Mouse (Mus musculus) limb, embryonic 10.5 days (tissue): ENCODE data around the gene Atp1a4. TPM values are rescaled to one million over a fixed set of nuclear protein-coding genes. Genes with fewer than 3 reads are reported as not detected.
A peak's percentile ranks its signal among the peaks of the same experiment; 100 is the strongest.
"Not testable (repeated sequence)": the region's sequence is repeated elsewhere in the genome, so short reads cannot be mapped to it uniquely, and the experiment has no call there.

Experiments used
- DNase-seq: peaks from one replicate; pipeline ENCODE4 v3.0.0-alpha.2; 2017; ENCODE audit warnings: low spot score
- H3K27ac ChIP-seq: fragments of 300-500 bp; sonication (generic); 2 replicates; pipeline ENCODE4 v1.5.1; 2016; ENCODE audit warnings: mild to moderate bottlenecking
- H3K27me3 ChIP-seq: fragments of 300-500 bp; sonication (generic); 2 replicates; pipeline ENCODE4 v1.6.1; 2016; ENCODE audit warnings: low read depth, mild to moderate bottlenecking; ENCODE audit not compliant: poor library complexity, severe bottlenecking
- H3K36me3 ChIP-seq: fragments of 300-500 bp; sonication (generic); 2 replicates; pipeline ENCODE4 v1.6.1; 2016; ENCODE audit warnings: mild to moderate bottlenecking, moderate library complexity
- H3K4me1 ChIP-seq: fragments of 300-500 bp; sonication (generic); 2 replicates; pipeline ENCODE4 v1.6.1; 2016
- H3K4me3 ChIP-seq: fragments of 300-500 bp; sonication (generic); 2 replicates; pipeline ENCODE4 v1.5.1; 2016; ENCODE audit warnings: mild to moderate bottlenecking, moderate library complexity
- H3K9me3 ChIP-seq: fragments of 300-500 bp; sonication (generic); replicated peaks from 2 replicates; pipeline ENCODE4 v1.6.1; 2016; ENCODE audit warnings: mild to moderate bottlenecking
- WGBS: fragments of 180-500 bp; shearing (Covaris S2); methylation state at CpG from one replicate; pipeline ENCODE4 v1.1.7; 2016; 5-methylcytosine and 5-hydroxymethylcytosine counted together
- polyA plus RNA-seq: library from polyadenylated mRNA; unstranded; fragments of >200 nt; fragmentation: Nextera tagmentation; extraction: Ambion mirVana; gene quantifications from 2 replicates; pipeline ENCODE4 v1.2.1, GENCODE M21; 2016

Gene Atp1a4
- polyA plus RNA-seq, 1 experiment from 2014 or later = not detected

GRCm38 (mm10) chr1:172277172-172277571 is 19.0 kb upstream of the Atp1a4 start:
- WGBS = 86% methylated on average over 3 of the region's 3 CpGs
- DNase-seq = no peak
- H3K27me3 ChIP-seq = no peaks in the 10 kb centered on the region
- no peaks in the 10 kb centered on the region for H3K36me3 ChIP-seq
- no peak overlapping the region for H3K4me3 ChIP-seq
- H3K4me1 ChIP-seq = 0 out of 2 replicates have a peak, but pooled peaks cover 2% of the 10 kb centered on the region
- H3K27ac ChIP-seq = no peak overlapping the region
- H3K9me3 ChIP-seq = no peaks in the 10 kb centered on the region

GRCm38 (mm10) chr1:172274547-172274946 is 16.3 kb upstream of the Atp1a4 start:
- Histone ChIP-seq H3K4me3 (no peak overlapping the region), H3K27ac (no peak overlapping the region), H3K36me3 (no peaks in the 10 kb centered on the region), H3K9me3 (no peaks in the 10 kb centered on the region), H3K4me1 (0 out of 2 replicates have a peak, but pooled peaks cover 2% of the 10 kb centered on the region), H3K27me3 (no peaks in the 10 kb centered on the region)
- 74% methylated on average over 5 of the region's 5 CpGs for WGBS
- no peak for DNase-seq

GRCm38 (mm10) chr1:172274116-172274515 is 15.9 kb upstream of the Atp1a4 start:
- Histone ChIP-seq H3K9me3 (no peaks in the 10 kb centered on the region), H3K27me3 (no peaks in the 10 kb centered on the region), H3K36me3 (no peaks in the 10 kb centered on the region), H3K4me3 (no peak overlapping the region), H3K27ac (no peak overlapping the region), H3K4me1 (0 out of 2 replicates have a peak, but pooled peaks cover 2% of the 10 kb centered on the region)
- 62% methylated on average over 5 of the region's 5 CpGs for WGBS
- no peak for DNase-seq

GRCm38 (mm10) chr1:172273386-172273785 is 15.2 kb upstream of the Atp1a4 start:
- no peaks in the 10 kb centered on the region for H3K9me3 ChIP-seq
- WGBS = 90% methylated on average over 6 of the region's 6 CpGs
- H3K4me3 ChIP-seq = no peak overlapping the region

GRCm38 (mm10) chr1:172271765-172272164 is 13.6 kb upstream of the Atp1a4 start:
- WGBS = 85% methylated on average over 10 of the region's 10 CpGs
- Histone ChIP-seq H3K36me3 (no peaks in the 10 kb centered on the region), H3K9me3 (no peaks in the 10 kb centered on the region), H3K4me1 (0 out of 2 replicates have a peak, but pooled peaks cover 2% of the 10 kb centered on the region), H3K27ac (no peak overlapping the region), H3K4me3 (no peak overlapping the region), H3K27me3 (no peaks in the 10 kb centered on the region)
- DNase-seq = no peak

More at GRCm38 (mm10) chr1:172273386-172273785, 15.2 kb upstream of the Atp1a4 start:
- Histone ChIP-seq H3K27me3 (no peaks in the 10 kb centered on the region), H3K4me1 (0 out of 2 replicates have a peak, but pooled peaks cover 2% of the 10 kb centered on the region), H3K36me3 (no peaks in the 10 kb centered on the region), H3K27ac (no peak overlapping the region)
- DNase-seq = no peak

- Histone ChIP-seq H3K27me3 (no peaks in the 10 kb centered on the region), H3K9me3 (no peaks in the 10 kb centered on the region), H3K4me1 (0 out of 2 replicates have a peak, but pooled peaks cover 2% of the 10 kb centered on the region), H3K27ac (no peak overlapping the region), H3K4me3 (no peak overlapping the region), H3K36me3 (no peaks in the 10 kb centered on the region)
- 92% methylated on average over 3 of the region's 3 CpGs for WGBS
- no peak for DNase-seq
Measured at GRCm38 (mm10) chr1:172271208-172271607, 13.0 kb upstream of the Atp1a4 start.

- WGBS = 82% methylated on average over 8 of the region's 8 CpGs
- Histone ChIP-seq H3K27ac (no peak within 1 kb of the TSS), H3K4me1 (no peaks in the 10 kb centered on the region), H3K9me3 (no peaks in the 10 kb centered on the region; the same call in 1 of the 2 replicates), H3K27me3 (no peaks in the 10 kb centered on the region), H3K4me3 (no peak within 1 kb of the TSS), H3K36me3 (no peaks in the 10 kb centered on the region)
- DNase-seq = no peak
Measured at GRCm38 (mm10) chr1:172261477-172262078, 3.4 kb upstream of the Atp1a4 start, which contains the start of gene Igsf8. Igsf8 (plus strand) TSS chr1:172261641.

- Histone ChIP-seq H3K27me3 (peaks cover 41% of the 10 kb centered on the region), H3K36me3 (no peaks in the 10 kb centered on the region), H3K27ac (no peak overlapping the region), H3K9me3 (no peaks in the 10 kb centered on the region), H3K4me1 (peaks cover 17% of the 10 kb centered on the region; the same call in 1 of the 2 replicates), H3K4me3 (no peak overlapping the region)
- peak; percentile 43 for DNase-seq
- 58% methylated on average over 2 of the region's 2 CpGs for WGBS
Measured at GRCm38 (mm10) chr1:172247679-172248078, 10.5 kb downstream of the Atp1a4 start.

GRCm38 (mm10) chr1:172247216-172247615 is 11.0 kb downstream of the Atp1a4 start:
- Histone ChIP-seq H3K4me1 (peaks cover 17% of the 10 kb centered on the region; the same call in 1 of the 2 replicates), H3K9me3 (no peaks in the 10 kb centered on the region), H3K27me3 (peaks cover 45% of the 10 kb centered on the region), H3K36me3 (no peaks in the 10 kb centered on the region), H3K4me3 (no peak overlapping the region), H3K27ac (no peak overlapping the region)
- no peak for DNase-seq
- WGBS = 72% methylated on average over 4 of the region's 4 CpGs

- not testable (repeated sequence) for DNase-seq, H3K27ac ChIP-seq, H3K36me3 ChIP-seq, H3K9me3 ChIP-seq
- Histone ChIP-seq H3K4me3 (peak overlapping the region; percentile 27), H3K4me1 (peaks cover 17% of the 10 kb centered on the region; the same call in 1 of the 2 replicates), H3K27me3 (peaks cover 45% of the 10 kb centered on the region)
- WGBS = 29% methylated on average over 23 of the region's 23 CpGs
Measured at GRCm38 (mm10) chr1:172244645-172245044, 13.6 kb downstream of the Atp1a4 start.

- WGBS = 25% methylated on average over 16 of the region's 16 CpGs
- peaks cover 45% of the 10 kb centered on the region for H3K27me3 ChIP-seq
- H3K27ac ChIP-seq = no peak overlapping the region
- H3K9me3 ChIP-seq = no peaks in the 10 kb centered on the region
- DNase-seq = peak; percentile 46
- peaks cover 17% of the 10 kb centered on the region; the same call in 1 of the 2 replicates for H3K4me1 ChIP-seq
- H3K36me3 ChIP-seq = no peaks in the 10 kb centered on the region
- peak overlapping the region; percentile 27 for H3K4me3 ChIP-seq
Measured at GRCm38 (mm10) chr1:172243547-172244205, 14.5 kb downstream of the Atp1a4 start.

GRCm38 (mm10) chr1:172242401-172242800 is 15.8 kb downstream of the Atp1a4 start:
- no peak for DNase-seq
- Histone ChIP-seq H3K4me3 (no peak overlapping the region), H3K36me3 (no peaks in the 10 kb centered on the region), H3K9me3 (no peaks in the 10 kb centered on the region), H3K27me3 (peaks cover 45% of the 10 kb centered on the region), H3K4me1 (peaks cover 13% of the 10 kb centered on the region; the same call in 1 of the 2 replicates), H3K27ac (no peak overlapping the region)
- 69% methylated on average over 2 of the region's 2 CpGs for WGBS
